Mouse (Mus musculus) lung, postnatal 0 days (tissue): ENCODE measurements at regions not wholly inside any gene's neighbourhood (a gene's known extent, or its start where the extent isn't known, plus 50 kb on each side); places are given as distances from the start of the nearest gene placed in this dataset.

Experiments used
- ATAC-seq: fragments of 200-750 bp; cut with Nextera tagmentation; 2 replicates; pipeline ENCODE4 v1.8.0; 2017; ENCODE audit warnings: moderate library complexity
- DNase-seq: peaks from one replicate; pipeline ENCODE4 v3.0.0-alpha.2; 2016; ENCODE audit warnings: low spot score
- H3K27ac ChIP-seq: fragments of 300-500 bp; sonication (generic); 2 replicates; pipeline ENCODE4 v1.5.1; 2014; ENCODE audit warnings: antibody characterized with exemption, mild to moderate bottlenecking, low read length, mixed read lengths
- H3K27me3 ChIP-seq: fragments of 300-500 bp; sonication (generic); replicated peaks from 2 replicates; pipeline ENCODE4 v1.6.1; 2014; ENCODE audit warnings: low read length, mixed read lengths; ENCODE audit not compliant: insufficient read depth
- H3K36me3 ChIP-seq: fragments of 300-500 bp; sonication (generic); 2 replicates; pipeline ENCODE4 v1.6.1; 2014; ENCODE audit warnings: low read length, mixed read lengths; ENCODE audit not compliant: insufficient read depth
- H3K4me1 ChIP-seq: fragments of 300-500 bp; sonication (generic); 2 replicates; pipeline ENCODE4 v1.6.1; 2014; ENCODE audit warnings: antibody characterized with exemption, low read depth, low read length, mixed read lengths; ENCODE audit not compliant: insufficient read depth
- H3K4me2 ChIP-seq: fragments of 300-500 bp; sonication (generic); replicated peaks from 2 replicates; pipeline ENCODE4 v1.6.1; 2014; ENCODE audit warnings: low read depth, mild to moderate bottlenecking, low read length, moderate library complexity, mixed read lengths
- H3K4me3 ChIP-seq: fragments of 300-500 bp; sonication (generic); 2 replicates; pipeline ENCODE4 v1.5.1; 2014; ENCODE audit warnings: low read depth, low read length
- H3K9ac ChIP-seq: fragments of 300-500 bp; sonication (generic); replicated peaks from 2 replicates; pipeline ENCODE4 v1.6.1; 2014; ENCODE audit warnings: low read depth, mild to moderate bottlenecking
- H3K9me3 ChIP-seq: fragments of 300-500 bp; sonication (generic); 2 replicates; pipeline ENCODE4 v1.6.1; 2016; ENCODE audit warnings: low read length, mixed read lengths
- CTCF ChIP-seq: IDR thresholded peaks from 2 replicates; pipeline ENCODE4 v1.5.1; 2016; ENCODE audit warnings: antibody characterized with exemption, mild to moderate bottlenecking
- EP300 ChIP-seq: IDR thresholded peaks from 2 replicates; pipeline ENCODE4 v1.6.1; 2016; ENCODE audit warnings: antibody characterized with exemption, mild to moderate bottlenecking, control low read depth
- WGBS: fragments of 180-500 bp; shearing (Covaris S2); extraction: QIAGEN DNeasy Blood & Tissue Kit; methylation state at CpG from one replicate; pipeline ENCODE4 v1.1.7; 2014; 5-methylcytosine and 5-hydroxymethylcytosine counted together

- Histone ChIP-seq H3K4me1 (no peaks in the 10 kb centered on the region), H3K9me3 (no peaks in the 10 kb centered on the region), H3K4me2 (no peak overlapping the region), H3K36me3 (no peaks in the 10 kb centered on the region), H3K9ac (no peak overlapping the region), H3K27ac (no peak overlapping the region), H3K27me3 (no peaks in the 10 kb centered on the region), H3K4me3 (no peak overlapping the region)
- 62% methylated on average over 4 of the region's 4 CpGs for WGBS
- TF ChIP-seq EP300 (no peak), CTCF (no peak)
- no peak for DNase-seq
- ATAC-seq = no peak
Observed at GRCm38 (mm10) chr11:111722276-111722675, 656.3 kb downstream of the Kcnj2 start.

DNA sequence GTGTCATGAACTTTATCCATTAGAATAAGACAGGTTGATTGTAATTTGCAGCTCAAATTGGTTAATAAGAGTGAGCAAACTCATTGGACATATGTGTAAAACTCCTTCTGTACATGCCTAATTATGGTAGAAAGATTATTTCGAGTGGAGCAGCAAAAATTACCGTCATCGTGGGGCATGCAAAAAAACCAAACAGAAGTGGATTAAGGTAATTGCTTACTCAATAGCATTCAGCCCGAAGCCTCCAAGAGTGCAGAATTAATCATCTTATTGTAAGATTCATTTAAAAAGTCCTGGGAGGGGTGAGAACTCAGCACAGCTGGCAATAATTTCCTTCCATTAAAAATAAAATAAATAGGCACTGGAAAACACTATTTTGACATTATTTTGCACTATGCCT is 662.2 kb downstream of the Kcnj2 start:
- no peaks in the 10 kb centered on the region for H3K4me1 ChIP-seq
- no peaks in the 10 kb centered on the region for H3K36me3 ChIP-seq
- WGBS = 73% methylated on average over 4 of the region's 4 CpGs
- no peak for ATAC-seq
- TF ChIP-seq CTCF (no peak), EP300 (no peak)
- no peaks in the 10 kb centered on the region for H3K9me3 ChIP-seq
- no peak for DNase-seq
- H3K9ac ChIP-seq = no peak overlapping the region
- no peaks in the 10 kb centered on the region for H3K27me3 ChIP-seq
- H3K4me3 ChIP-seq = no peak overlapping the region
- no peak overlapping the region for H3K27ac ChIP-seq
- no peak overlapping the region for H3K4me2 ChIP-seq

- ATAC-seq = no peak
- Histone ChIP-seq H3K4me3 (no peak overlapping the region), H3K27me3 (no peaks in the 10 kb centered on the region), H3K36me3 (no peaks in the 10 kb centered on the region), H3K9me3 (no peaks in the 10 kb centered on the region), H3K4me1 (no peaks in the 10 kb centered on the region), H3K9ac (no peak overlapping the region), H3K27ac (no peak overlapping the region), H3K4me2 (no peak overlapping the region)
- DNase-seq = no peak
- WGBS = 14% methylated on average over 8 of the region's 8 CpGs
- TF ChIP-seq CTCF (no peak), EP300 (no peak)
Observed at GRCm38 (mm10) chr11:111732096-111732495, 666.1 kb downstream of the Kcnj2 start.

GRCm38 (mm10) chr11:111735446-111735845 is 669.5 kb downstream of the Kcnj2 start:
- ATAC-seq = no peak
- DNase-seq = no peak

DNA sequence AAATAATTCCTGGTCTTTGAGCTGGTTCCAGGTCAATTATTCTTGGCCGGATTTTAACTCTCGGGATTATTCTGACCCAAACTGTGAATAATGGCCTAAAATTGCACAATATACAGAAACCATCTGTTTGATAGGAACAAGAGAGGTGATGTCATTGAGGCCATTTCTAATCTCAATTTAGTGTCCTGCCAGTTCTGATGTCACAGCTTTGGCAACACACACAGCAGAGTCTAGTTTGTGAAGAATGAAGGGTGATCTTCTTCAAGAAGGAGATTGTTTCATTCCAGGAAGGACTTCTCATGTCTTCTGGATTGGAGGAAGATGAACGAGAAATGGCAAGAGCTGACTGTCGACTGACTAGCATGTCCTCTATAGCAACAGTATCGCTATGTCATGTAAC is 670.0 kb downstream of the Kcnj2 start:
- 85% methylated on average over 5 of the region's 5 CpGs for WGBS
- H3K9ac ChIP-seq = no peak overlapping the region
- TF ChIP-seq CTCF = no peak
- no peak for TF ChIP-seq EP300
- H3K4me1 ChIP-seq = no peaks in the 10 kb centered on the region
- H3K4me3 ChIP-seq = no peak overlapping the region
- DNase-seq (no peak), ATAC-seq (no peak)
- H3K4me2 ChIP-seq = no peak overlapping the region
- H3K9me3 ChIP-seq = no peaks in the 10 kb centered on the region
- H3K27ac ChIP-seq = no peak overlapping the region
- no peaks in the 10 kb centered on the region for H3K27me3 ChIP-seq
- no peaks in the 10 kb centered on the region for H3K36me3 ChIP-seq

More at GRCm38 (mm10) chr11:111735446-111735845, 669.5 kb downstream of the Kcnj2 start:
- H3K4me2 ChIP-seq = no peak overlapping the region
- H3K9ac ChIP-seq = no peak overlapping the region
- H3K27ac ChIP-seq = no peak overlapping the region
- no peak overlapping the region for H3K4me3 ChIP-seq
- no peaks in the 10 kb centered on the region for H3K27me3 ChIP-seq
- TF ChIP-seq EP300 (no peak), CTCF (no peak)
- H3K4me1 ChIP-seq = no peaks in the 10 kb centered on the region
- no peaks in the 10 kb centered on the region for H3K36me3 ChIP-seq
- WGBS = 86% methylated on average over 1 of the region's 1 CpGs
- no peaks in the 10 kb centered on the region for H3K9me3 ChIP-seq

GRCm38 (mm10) chr11:111743356-111743755 is 677.4 kb downstream of the Kcnj2 start:
- ATAC-seq = no peak
- H3K27ac ChIP-seq = no peak overlapping the region
- H3K27me3 ChIP-seq = no peaks in the 10 kb centered on the region
- no peak overlapping the region for H3K4me2 ChIP-seq
- no peak overlapping the region for H3K9ac ChIP-seq
- no peak for DNase-seq
- no peaks in the 10 kb centered on the region for H3K4me1 ChIP-seq
- H3K4me3 ChIP-seq = no peak overlapping the region
- 32% methylated on average over 6 of the region's 6 CpGs for WGBS
- H3K9me3 ChIP-seq = no peaks in the 10 kb centered on the region
- TF ChIP-seq CTCF (no peak), EP300 (no peak)
- no peaks in the 10 kb centered on the region for H3K36me3 ChIP-seq

DNA sequence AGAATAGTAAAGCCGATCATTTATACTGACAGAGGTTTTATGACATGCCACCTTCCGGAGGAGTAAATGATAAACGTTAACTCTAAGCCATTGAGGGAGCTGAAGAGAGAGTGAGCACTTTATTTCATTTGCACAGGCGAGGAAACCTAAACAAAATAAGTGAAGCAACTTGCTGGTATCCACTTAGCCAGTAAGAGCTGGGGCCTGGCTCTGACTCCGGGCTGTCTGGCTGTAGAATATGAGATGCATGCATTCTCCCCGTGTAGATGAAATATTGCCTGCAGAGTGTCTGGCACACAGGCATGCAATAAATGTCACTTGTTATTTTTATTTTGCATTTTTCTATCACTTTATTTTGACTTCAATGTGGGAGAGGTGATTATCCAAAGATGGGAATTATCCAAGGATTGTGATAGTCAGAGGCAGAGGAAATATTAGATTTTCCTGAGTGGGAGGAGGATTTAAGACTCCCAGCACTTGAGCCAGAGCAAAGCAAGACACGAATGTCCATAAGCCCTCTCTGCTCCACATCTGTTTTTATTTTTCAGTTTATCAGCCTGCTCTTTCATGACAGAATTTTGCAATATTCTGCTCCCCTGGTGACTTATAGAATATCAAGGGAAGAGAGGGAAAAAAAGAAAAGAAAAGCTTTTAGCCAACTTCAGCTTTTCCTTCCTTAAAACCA is 681.4 kb downstream of the Kcnj2 start:
- TF ChIP-seq CTCF = no peak
- TF ChIP-seq EP300 = no peak
- ATAC-seq (no peak), DNase-seq (no peak)
- Histone ChIP-seq H3K4me3 (no peak overlapping the region), H3K4me1 (no peaks in the 10 kb centered on the region), H3K9ac (no peak overlapping the region), H3K36me3 (no peaks in the 10 kb centered on the region), H3K4me2 (no peak overlapping the region), H3K27me3 (no peaks in the 10 kb centered on the region), H3K27ac (no peak overlapping the region), H3K9me3 (no peaks in the 10 kb centered on the region)
- 49% methylated on average over 7 of the region's 7 CpGs for WGBS
